Mouse (Mus musculus) testis, adult 2 months (tissue): ENCODE data around the gene Tpi1.

ENCODE experiments used
- CTCF ChIP-seq: fragments of 200-500 bp; IDR thresholded peaks from 2 replicates; pipeline ENCODE4 v1.5.1; 2012; ENCODE audit warnings: low read depth, mild to moderate bottlenecking, inconsistent platforms, low read length, moderate library complexity; ENCODE audit not compliant: control insufficient read depth, insufficient read depth, insufficient replicate concordance
- POLR2A ChIP-seq: fragments of 200-500 bp; IDR thresholded peaks from 2 replicates; pipeline ENCODE4 v1.6.1; 2012; ENCODE audit warnings: low read depth, mild to moderate bottlenecking, inconsistent platforms, low read length, moderate library complexity; ENCODE audit not compliant: control insufficient read depth

- TF ChIP-seq CTCF: no peak
- peak; percentile 30; the same call in 1 of the 2 replicates for TF ChIP-seq POLR2A
Observed at GRCm38 (mm10) chr6:124829799-124830700, 16.0 kb upstream of the Tpi1 start.
